Mouse (Mus musculus) liver, adult 2 months (tissue): ENCODE data around the gene Raver2.

Source experiments
- CTCF ChIP-seq: fragments of 200-500 bp; IDR thresholded peaks from 2 replicates; pipeline ENCODE4 v1.5.1; 2011; ENCODE audit warnings: low read depth, low read length, control low read depth
- POLR2A ChIP-seq: fragments of 200-500 bp; IDR thresholded peaks from 2 replicates; pipeline ENCODE4 v1.6.1; 2011; ENCODE audit warnings: low read length, control low read depth; ENCODE audit not compliant: insufficient read depth; ENCODE audit errors: extremely low read depth

DNA sequence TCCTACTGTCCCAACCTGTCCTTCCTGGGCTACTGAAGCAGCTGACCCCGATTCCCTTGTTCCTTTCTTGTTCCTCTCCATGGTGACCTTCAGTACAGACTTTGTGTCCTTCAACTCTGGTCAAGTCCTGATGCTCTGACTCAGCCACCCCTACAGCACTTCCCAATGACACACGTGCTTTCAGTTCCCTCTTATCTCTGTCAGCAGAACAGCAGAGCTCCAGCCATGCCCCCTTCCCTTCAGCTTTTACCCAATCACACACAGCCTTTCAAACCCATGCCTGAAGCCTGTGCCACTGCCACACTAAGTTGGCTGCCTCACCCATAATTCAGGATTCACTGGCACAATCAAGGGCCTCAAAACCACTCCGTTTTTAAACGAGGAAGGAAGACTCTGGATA is 86.8 kb downstream of the Raver2 start:
- no peak for TF ChIP-seq CTCF
- no peak for TF ChIP-seq POLR2A
